Mouse (Mus musculus) left cerebral cortex, postnatal 25 days (tissue): Measurements from ENCODE around the gene Card6. TPM values are rescaled to one million over a fixed set of nuclear protein-coding genes. Genes with fewer than 3 reads are reported as not detected.
"Not testable (repeated sequence)": the region's sequence is repeated elsewhere in the genome, so short reads cannot be mapped to it uniquely, and the experiment has no call there.

ENCODE experiments used
- DNase-seq, 2 experiments: peaks; one replicate each; pipeline ENCODE4 v3.0.0; 2022; ENCODE audit warnings: low spot score in 2 of 2, mixed read lengths in 1 of 2
- intact Hi-C: fragments of 180-260 bp; cut with DNase I; formaldehyde crosslinking; loops from one replicate; pipeline ENCODE4 v1.15.1; 2025
- total RNA-seq, 2 experiments: library from RNA; stranded (reverse); gene quantifications; 2 replicates each; pipeline ENCODE4 v1.2.3; 2021

Card6 gene
- total RNA-seq, 2 experiments from 2014 or later: 1.3 to 2.1 TPM

- DNase-seq: no peak
- intact Hi-C loops: no loop called here
Observed at GRCm38 (mm10) chr15:5133301-5133700, 25.0 kb upstream of the Card6 start.

GRCm38 (mm10) chr15:5130887-5131668 lies 22.7 kb upstream of the Card6 start:
- intact Hi-C loops, DNase-seq: not testable (repeated sequence)

GRCm38 (mm10) chr15:5129111-5129805 lies 20.9 kb upstream of the Card6 start:
- intact Hi-C loops: no loop called here
- no peak for DNase-seq

GRCm38 (mm10) chr15:5128176-5128940 lies 20.0 kb upstream of the Card6 start:
- no peak for DNase-seq
- intact Hi-C loops: no loop called here

- intact Hi-C loops: no loop called here
- no peak for DNase-seq
Observed at GRCm38 (mm10) chr15:5127487-5127886, 19.1 kb upstream of the Card6 start.

GRCm38 (mm10) chr15:5126456-5126855 lies 18.1 kb upstream of the Card6 start:
- intact Hi-C loops: no loop called here
- no peak for DNase-seq

- no peak for DNase-seq
- intact Hi-C loops: no loop called here
Observed at GRCm38 (mm10) chr15:5121535-5122313, 13.4 kb upstream of the Card6 start.

- no peak for DNase-seq
- intact Hi-C loops: no loop called here
Observed at GRCm38 (mm10) chr15:5119707-5120106, 11.4 kb upstream of the Card6 start.

- no peak for DNase-seq
- intact Hi-C loops: no loop called here
Observed at GRCm38 (mm10) chr15:5119192-5119591, 10.9 kb upstream of the Card6 start.

- intact Hi-C loops: no loop called here
- no peak for DNase-seq
Observed at GRCm38 (mm10) chr15:5118626-5119025, 10.3 kb upstream of the Card6 start.

GRCm38 (mm10) chr15:5117031-5117601 lies 8.8 kb upstream of the Card6 start:
- intact Hi-C loops: loop anchor here (2.0 kb wide), 3 partner anchors 26 to 1120 kb away; partner anchors contain the start of genes Prkaa1 and Ttc33
- DNase-seq: peak in 1 of 2 experiments; percentile 8

GRCm38 (mm10) chr15:5116270-5117030 lies 8.1 kb upstream of the Card6 start, which contains the start of gene Rpl37:
TSS of gene Rpl37 (plus strand) at chr15:5116645.
- intact Hi-C loops: loop anchor here (2.0 kb wide), 3 partner anchors 26 to 1120 kb away; partner anchors contain the start of genes Prkaa1 and Ttc33
- peak; percentile 98 to 99 for DNase-seq

- intact Hi-C loops: no loop called here
- DNase-seq: no peak
Observed at GRCm38 (mm10) chr15:5115173-5115572, 6.8 kb upstream of the Card6 start.

- DNase-seq: no peak
Observed at GRCm38 (mm10) chr15:5112651-5113050, 4.3 kb upstream of the Card6 start.

GRCm38 (mm10) chr15:5108655-5109040 lies 309 bp upstream of the Card6 start:
- no peak for DNase-seq
- intact Hi-C loops: loop anchor here (5.0 kb wide), 1 partner anchor 1066 kb away; no protein-coding TSS in a partner anchor

More at GRCm38 (mm10) chr15:5112651-5113050, 4.3 kb upstream of the Card6 start:
- intact Hi-C loops: no loop called here

GRCm38 (mm10) chr15:5106293-5106692 lies 2.0 kb downstream of the Card6 start:
- intact Hi-C loops: loop anchor here (2.0 to 5.0 kb wide), 2 partner anchors 1049 to 1064 kb away; no protein-coding TSS in a partner anchor

GRCm38 (mm10) chr15:5105891-5106290 lies 2.4 kb downstream of the Card6 start:
- intact Hi-C loops: loop anchor here (2.0 to 5.0 kb wide), 2 partner anchors 1049 to 1064 kb away; no protein-coding TSS in a partner anchor
- no peak for DNase-seq

More at GRCm38 (mm10) chr15:5106293-5106692, 2.0 kb downstream of the Card6 start:
- peak in 1 of 2 experiments; percentile 24 for DNase-seq

- DNase-seq: no peak
- intact Hi-C loops: no loop called here
Observed at GRCm38 (mm10) chr15:5102312-5102711, 6.0 kb downstream of the Card6 start.
